Mouse (Mus musculus): ENCODE data around the gene Exoc3l.
"Not testable (repeated sequence)": the region's sequence is repeated elsewhere in the genome, so short reads cannot be mapped to it uniquely, and the experiment has no call there.

Exoc3l gene

DNA sequence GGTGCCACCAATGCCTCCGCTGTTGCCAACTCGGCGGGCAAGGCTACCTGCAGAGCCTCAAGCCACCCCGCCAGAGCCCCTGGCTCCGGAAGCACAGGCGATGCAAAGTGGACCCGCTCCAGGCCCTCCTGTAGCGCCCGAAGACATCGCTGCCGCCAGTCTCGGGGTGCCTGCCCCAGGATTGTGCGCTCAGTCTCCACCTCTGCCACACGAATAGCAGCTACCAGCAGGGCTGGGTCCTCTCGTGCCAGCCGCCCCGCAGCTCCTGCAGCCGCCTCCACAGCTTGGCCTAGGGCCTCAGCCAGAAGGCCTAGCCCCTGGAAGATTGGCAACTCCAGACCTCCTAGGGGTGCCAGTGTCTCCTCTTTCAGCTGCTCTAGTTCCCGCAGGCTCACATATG is 2.5 kb downstream of the Exoc3l start:
- in situ Hi-C loops (cut with MboI, MseI), result no loop called here

DNA sequence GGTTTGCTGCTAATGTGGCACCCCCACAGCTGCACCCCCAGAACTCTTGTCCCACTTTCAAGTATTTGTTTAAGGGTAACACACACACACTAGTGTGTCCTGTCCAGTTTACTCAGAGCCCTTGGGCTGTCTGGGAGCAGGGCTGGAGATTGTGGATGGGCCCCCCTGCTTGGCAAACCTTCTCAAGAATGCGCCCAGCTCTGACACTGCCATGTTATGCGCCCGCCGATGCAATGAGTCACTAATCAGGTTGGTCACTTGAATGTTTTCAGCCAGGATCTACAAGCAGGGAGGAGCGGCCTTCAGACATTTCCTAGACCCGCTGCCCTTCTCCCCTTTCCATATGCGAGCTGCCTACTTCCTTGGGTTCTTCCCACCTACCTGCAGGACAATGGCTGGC is 3.4 kb downstream of the Exoc3l start:
- in situ Hi-C loops (cut with MboI, MseI), result no loop called here

DNA sequence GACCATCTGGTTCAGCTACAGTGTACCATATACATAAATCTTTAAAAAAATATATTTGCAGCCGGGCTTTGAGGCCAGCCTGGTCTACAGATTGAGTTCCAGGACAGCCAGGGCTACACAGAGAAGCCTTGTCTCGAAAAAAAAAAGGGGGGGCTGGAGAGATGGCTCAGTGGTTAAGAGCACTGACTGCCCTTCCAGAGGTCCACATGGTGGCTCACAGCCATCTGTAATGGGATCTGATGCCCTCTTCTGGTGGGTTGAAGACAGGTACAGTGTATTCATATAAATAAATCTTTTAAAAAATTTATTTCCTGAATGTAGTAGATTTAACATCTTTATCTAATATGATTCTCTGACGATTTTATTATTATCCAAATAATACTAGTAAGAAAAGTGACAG is 4.1 kb downstream of the Exoc3l start:
- in situ Hi-C loops (cut with MboI, MseI), result not testable (repeated sequence)

DNA sequence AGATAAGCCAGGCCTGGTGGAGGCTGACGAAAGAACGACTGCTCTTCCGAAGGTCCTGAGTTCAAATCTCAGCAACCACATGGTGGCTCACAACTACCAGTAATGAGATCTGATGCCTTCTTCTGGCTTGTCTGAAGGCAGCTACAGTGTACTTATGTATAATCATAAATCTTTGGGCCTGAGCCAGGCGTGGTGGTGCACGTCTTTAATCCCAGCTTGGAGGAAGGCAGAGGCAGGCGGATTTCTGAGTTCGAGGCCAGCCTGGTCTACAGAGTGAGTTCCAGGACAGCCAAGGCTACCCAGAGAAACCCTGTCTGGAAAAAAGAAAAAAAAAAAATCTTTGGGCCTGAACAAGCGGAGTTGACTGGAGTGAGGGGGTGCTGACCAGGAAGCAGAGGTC is 4.5 kb downstream of the Exoc3l start:
- in situ Hi-C loops (cut with MboI, MseI), result not testable (repeated sequence)

DNA sequence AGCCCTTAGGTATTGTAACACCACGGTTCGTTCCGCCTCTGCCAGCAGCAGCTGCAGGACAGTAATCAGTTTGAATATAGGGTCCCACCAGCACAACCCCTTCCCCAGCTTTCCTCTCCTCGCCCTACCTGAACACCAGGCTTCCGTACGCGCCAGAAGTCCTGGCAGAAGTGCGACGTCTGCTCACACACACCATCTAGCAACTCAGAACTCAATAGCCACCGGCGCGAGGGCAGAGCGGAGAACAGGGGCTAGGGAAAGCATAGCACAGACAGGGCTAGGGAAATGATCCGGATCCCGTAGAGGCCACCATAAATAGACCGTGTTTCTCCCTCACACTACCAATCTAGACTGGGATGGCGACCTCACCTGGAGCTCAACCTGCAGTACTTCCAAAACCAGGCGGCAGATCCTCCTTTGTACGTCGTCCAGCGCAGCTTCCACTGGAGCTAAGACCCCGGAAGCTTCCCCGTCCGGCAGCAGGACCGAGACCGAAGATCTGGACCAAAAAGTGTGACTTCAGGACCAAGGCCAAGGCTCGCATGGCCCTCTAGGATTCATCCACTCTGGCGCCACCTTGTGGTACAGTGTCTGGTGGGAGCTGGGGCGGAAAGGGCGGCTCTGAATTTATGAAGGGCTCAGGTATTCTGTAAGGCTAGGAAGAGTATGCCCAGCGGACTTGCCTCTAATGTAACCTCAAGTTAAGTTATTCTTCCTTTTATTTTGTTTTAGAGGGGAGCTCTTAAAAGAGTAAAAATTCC is 5.2 kb downstream of the Exoc3l start:
- in situ Hi-C loops (cut with MboI, MseI), result no loop called here

DNA sequence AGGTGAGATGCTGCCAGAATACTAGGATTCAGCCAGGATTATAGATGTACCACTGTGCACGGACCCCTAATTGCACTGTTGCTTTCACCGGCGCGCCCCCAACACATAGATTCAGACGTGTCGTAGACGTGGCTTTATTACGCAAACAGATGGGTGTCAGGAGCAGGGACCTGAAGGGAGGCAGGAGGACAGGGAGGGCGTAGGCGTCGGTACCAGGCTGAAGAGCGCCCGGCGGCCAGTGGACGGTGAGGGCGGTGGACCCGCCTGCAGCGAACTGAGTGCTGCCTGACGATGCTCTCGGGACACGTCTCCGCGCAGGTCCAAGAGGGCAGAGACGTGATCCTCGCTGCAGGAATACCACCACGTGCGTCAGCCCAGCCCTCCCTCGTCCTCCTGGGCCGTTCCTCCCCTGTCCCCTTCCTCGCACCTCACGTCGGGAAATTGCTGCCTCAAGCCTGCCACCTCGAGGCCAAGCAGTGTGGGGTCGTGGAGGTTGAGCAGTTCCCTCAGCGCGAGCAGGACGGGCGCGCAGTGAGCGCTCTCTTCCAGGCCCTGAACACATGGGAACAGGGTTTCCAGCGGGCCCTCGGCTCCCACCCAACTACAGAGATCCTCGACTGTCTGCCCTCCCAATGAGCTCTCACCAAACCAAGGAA is 6.0 kb downstream of the Exoc3l start, which contains the start of gene 4931428F04Rik:
TSS of gene 4931428F04Rik (minus strand) at position 60 of the 656 bp plus-strand sequence.
- in situ Hi-C loops (cut with MboI, MseI), result no loop called here

DNA sequence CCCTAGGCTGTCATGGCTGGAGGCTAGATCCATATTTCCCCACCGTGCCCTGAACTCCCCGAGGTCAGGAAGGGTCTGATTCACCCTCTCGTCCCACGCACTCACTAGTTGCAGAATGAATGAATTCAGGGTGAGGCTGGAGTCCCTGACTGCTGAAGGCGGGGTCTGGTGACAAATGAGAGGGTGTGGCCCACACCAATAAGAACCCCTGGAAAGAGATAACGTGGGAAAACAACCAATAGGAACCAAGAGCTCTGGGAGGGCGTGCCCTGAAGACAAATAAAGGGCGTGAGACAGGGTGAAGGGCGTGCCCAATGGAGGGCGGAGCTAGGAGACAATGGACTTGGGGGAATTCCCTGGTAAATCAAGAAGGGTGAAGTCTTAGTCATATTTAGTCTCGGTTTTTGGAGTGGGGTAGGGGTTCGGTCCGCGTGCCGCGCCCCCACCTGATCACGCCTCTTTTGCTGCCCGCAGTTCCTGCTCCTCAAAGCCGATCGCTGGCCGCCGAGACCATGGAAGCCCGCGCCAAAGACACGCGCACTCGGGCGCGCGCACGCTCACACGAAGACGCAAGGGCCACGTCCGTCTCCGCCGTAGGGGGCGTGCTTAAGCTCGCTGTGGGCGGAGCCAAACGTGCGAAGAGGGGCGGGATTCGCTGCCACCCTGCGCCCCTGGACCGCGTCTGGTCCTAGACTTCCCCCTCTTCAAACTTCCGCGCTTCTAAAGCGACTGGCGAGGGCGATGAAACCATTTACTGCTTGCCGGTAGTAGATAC is 6.8 kb downstream of the Exoc3l start:
- in situ Hi-C loops (cut with MboI, MseI), result no loop called here

DNA sequence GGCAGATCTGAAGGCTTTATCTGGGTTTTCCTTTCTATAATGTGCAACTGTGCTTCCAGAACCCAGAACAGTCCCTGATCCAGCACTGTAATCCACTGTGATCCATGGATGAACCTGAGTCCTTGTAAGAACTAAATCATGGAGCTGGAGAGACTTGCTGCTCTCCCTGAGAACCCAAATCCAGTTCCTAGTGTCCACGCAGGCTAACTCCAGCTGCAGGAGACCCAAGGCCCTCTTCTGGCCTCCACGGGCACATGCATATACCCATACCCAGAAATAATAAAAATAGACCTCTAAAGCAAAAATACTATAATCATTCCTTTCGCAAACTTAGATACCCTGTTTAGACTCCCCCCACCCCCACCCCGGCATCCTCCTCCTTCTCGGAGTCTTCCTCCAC is 7.7 kb downstream of the Exoc3l start:
- in situ Hi-C loops (cut with MboI, MseI), result no loop called here

DNA sequence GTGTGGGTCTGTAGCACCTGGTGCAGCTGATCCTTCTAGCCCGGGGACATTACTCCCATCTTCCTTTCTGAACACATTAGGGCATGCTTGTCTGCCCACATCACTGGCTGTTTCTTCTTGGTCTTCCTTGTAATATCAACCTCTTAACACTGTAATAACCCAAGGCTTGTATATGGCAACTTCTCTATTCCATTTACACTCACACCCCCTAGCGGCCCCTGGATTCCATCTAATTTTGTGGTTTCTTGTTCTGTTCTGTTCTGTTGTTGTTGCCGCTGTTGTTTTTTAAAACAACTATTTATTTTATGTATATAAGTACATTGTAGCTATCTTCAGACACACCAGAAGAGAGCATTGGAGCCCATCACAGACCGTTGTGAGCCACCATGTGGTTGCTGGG is 9.0 kb downstream of the Exoc3l start:
- in situ Hi-C loops (cut with MboI, MseI), result no loop called here

DNA sequence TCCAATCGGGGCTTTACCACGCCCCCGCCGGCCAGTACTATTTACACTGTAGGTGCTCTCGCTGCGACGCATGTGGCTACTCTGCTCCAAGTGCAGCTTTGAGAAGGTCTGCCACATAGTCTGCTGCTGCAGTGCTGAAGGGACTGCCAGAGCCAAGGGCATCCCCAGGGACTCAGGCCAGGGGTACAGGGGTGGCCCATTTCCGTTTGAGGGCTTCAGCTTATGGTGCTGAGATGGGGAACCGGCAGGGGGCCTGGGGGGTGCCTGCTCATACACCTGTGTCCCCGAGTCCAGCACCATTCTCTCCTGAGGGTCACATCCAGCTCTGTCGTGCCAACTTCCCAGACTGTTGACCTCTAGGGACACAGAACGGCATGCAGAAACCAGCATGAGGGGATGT is 10.4 kb downstream of the Exoc3l start:
- in situ Hi-C loops (cut with MboI, MseI), result no loop called here

DNA sequence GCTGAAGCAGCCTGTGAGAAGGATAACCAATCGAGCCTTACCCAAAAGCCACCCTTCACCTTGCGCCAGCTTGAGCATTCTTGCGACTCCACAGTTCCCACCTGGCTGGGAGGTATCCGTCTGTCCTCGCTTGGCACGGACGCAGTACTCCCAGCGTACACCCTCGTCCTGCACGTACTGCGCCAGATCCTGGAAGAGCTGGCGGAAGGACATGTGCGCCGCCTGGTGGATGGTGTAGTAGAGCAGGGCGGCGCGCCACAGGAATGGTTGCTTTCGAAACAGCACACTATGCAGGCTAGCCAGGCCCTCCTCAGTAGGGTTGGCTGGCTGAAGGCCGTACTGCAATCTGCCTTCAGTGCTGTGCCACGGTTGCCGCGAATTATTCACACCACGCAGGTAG is 12.8 kb downstream of the Exoc3l start:
- in situ Hi-C loops (cut with MboI, MseI), result no loop called here

DNA sequence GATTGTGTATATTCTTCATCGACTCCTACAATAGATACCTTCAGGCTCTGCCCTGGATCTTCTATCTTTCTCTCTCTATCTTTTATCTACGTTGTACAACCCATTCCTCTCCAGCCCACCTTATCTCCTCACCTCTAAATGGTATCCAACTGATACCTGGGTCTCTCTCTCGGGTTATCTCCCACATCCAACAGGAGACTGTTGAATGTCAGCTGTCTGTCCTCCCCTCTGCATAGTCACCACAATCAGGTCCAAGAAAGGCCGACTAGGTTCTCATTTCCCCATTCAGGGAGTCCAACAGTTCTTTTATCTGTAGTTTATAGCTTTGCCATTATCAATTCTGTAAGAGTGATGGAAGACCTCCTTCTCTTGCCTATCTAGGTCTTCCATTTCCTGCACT is 13.7 kb downstream of the Exoc3l start:
- in situ Hi-C loops (cut with MboI, MseI), result no loop called here

DNA sequence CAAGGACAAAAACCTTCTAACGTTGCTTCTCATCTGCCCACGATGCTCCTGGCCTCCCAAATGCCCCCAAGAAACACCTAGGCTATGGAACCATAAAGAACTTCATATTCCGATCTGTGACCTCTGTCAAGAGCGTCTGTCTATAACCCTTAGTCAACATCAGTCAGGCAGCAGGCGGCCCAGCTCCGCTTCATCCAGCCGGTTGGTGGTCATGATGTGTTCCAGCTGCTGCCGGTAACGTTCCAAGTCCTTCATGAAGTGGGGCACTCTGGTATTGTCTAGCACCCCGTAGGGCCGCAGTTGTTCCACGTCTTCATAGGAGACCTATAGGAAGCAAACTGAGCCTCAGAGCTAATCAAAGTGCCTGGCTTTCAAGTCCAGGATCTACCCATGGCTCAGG is 14.1 kb downstream of the Exoc3l start:
- in situ Hi-C loops (cut with MboI, MseI), result no loop called here

DNA sequence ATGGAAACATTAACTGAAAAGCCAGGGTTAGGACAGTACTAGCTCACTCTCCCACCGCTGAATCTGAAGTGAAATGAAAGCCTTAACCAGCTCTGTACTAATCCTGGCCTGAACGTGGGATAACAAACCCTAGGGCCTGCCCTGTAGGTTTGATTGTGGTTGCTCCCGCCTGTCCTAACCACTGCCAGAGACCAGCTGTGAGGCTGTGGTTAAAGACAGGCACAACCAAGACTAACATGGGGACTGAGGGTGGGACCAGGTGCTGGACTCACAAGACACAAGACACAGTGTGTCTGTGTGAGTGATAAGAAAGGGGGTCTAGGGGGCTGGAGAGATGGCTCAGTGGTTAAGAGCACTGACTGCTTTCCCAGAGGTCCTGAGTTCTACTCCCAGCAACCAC is 15.3 kb downstream of the Exoc3l start:
- in situ Hi-C loops (cut with MboI, MseI), result no loop called here

DNA sequence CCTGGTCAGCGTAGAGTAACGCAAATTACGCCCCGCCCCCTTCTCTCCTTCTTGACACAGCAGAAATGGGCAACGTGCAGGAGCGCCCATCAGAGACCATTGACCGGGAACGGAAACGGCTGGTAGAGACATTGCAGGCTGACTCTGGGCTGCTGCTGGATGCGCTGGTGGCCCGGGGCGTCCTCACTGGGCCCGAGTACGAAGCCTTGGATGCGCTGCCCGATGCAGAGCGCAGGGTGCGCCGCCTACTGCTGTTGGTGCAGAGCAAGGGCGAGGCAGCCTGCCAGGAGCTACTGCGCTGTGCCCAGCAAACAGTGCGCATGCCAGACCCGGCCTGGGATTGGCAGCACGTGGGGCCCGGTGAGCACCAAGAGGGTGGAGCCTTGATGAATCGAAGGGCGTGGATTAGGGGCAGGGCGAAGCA is 17.0 kb downstream of the Exoc3l start:
- in situ Hi-C loops (cut with MboI, MseI), result no loop called here

DNA sequence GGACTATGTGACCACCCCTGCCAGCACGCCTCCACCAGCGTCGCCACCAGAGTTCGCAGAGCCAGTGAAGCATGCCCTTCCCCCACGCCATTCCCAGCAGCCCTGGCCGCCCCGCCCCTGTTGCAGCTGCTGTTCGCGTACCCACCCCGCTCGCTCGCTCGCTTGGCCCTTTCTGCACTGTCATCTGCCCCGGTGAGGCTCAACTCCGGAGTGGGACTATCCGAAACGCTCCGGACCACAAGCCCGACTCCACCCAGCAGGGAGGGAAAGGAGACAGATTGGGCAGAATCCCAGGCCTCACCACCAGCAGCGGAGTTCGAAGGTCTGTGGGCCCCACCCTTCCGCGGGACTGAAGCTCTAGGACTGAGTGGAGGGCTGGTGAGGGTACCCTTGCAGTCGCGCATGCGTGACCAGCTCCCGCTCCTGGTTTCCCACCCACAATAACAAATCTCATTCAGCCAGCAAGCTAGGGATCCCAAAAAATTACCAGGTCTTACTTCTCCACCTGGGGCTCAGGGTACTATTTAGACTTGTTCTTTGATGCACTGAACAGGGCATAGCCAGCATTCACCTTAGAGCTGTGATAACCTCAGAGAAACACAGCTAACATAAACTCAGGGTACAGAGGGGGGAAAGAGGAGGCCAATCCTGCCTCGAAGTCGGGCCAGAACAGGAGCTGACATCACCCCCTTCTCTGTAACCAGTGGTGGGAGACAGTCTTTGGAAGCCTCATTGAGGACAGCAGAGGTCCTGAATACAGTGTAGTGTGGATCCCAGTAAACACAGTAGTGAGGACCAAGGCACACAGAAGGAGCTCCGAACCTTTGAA is 19.4 kb downstream of the Exoc3l start:
- in situ Hi-C loops (cut with MboI, MseI), result no loop called here

DNA sequence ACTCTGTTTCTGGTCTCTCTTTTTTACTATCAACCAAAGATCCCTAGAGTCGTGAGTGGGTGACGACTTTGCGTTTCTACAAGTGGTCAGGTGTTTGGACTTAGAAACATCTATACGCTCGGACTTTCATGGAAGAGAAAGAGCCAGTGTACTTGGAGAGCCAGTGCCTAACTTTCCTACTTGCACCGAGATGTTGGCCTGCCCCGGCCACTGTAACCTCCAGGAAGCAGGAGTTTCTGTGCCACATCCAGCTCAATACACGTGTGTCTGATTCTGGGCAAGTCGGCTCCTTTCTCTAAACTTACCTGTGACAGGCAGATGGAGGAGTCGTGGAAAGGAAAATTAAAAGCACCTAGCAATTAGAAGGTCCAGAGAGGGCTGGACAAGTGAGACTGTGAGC is 20.1 kb downstream of the Exoc3l start, which contains the start of gene Nol3:
TSS of gene Nol3 (plus strand) at position 301 of the 400 bp plus-strand sequence.
- in situ Hi-C loops (cut with MboI, MseI), result no loop called here

DNA sequence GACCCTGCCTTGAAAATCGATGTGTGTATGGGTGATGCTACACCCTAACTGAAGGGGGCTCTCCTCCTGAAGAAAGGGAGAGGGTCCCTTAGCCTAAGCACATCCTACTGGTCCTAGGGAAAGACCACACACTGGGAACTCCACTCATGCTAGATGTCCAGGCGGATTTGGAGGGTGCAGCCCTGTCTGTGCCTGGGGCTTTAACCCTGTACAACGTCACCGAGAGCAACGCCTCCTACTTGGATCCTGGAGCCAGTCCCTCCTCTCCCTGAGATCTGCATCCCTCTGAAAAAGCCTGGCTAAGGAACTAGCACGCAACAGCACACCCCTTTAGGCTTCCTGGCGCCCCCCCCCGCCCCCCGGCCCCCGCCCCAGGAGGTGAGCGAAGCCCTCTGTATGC is 20.5 kb downstream of the Exoc3l start:
- in situ Hi-C loops (cut with MboI, MseI), result no loop called here

DNA sequence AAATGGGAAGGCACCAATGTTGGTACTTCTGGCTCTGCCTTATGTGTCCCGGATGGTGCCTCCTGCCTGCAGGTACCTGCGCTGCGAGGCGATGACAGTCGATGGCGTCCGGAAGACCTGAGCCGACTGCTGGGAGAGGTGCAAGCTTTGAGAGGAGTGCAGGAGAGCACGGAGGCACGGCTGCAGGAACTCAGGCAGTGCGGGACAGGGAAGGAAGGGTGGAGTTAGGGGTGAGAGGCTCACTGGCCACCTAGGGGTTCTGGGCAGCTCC is 25.1 kb downstream of the Exoc3l start:
- in situ Hi-C loops (cut with MboI, MseI), result no loop called here

DNA sequence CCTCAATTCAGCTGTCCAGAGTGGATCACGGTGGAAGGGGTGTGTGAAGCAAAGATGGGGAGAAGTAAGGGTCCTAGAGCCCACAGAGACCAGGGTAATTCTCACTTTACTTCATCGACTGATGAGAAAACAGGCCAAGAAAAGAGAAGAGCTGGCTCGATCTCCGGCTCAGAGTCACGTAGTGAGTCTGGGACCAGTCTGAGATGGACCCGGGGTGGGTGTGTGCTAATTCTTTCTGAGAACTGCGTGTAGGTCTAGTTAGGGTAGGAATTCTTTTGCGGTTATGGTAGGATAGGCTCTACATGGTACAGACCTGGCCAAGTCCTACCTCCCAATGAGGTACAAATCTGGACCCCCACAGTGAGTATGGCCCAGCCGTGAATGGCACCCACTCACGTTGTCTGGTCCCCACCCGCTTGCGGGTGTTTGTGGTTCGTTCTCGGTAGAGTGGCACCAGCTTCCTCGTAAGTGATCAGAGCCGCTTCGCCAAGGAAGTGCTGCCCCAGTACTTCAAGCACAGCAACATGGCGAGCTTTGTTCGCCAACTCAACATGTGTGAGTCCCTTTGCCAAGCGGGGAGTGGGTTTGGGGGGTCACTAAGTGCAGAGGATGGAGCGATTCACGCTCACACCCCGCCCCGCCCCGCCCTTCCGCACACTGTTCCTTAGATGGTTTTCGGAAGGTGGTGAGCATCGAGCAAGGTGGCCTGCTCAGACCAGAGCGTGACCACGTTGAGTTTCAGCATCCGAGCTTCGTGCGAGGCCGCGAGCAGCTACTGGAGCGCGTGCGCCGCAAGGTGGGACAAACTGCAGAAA is 25.6 kb downstream of the Exoc3l start:
- in situ Hi-C loops (cut with MboI, MseI), result no loop called here

DNA sequence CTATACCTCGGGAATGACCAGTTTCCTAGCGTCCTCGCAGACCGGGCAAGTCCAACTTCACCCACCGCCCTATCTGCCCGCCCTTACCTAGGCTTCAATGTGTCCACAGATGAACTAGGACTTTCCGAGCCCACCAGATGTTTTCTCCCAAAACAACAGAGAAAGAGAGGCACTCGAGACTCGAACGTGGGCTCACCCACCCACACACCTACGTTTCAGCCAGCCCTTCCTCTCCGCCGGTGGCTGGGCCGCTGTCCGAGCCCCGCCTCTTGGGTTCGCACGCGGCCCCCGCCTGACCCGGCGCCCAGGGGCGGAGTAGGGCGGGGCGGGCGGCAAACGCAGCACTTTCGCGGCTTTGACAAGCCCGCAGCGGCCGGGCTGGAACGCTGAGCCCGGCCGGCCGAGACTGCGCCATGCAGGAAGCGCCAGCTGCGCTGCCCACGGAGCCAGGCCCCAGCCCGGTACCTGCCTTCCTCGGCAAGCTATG is 26.4 kb downstream of the Exoc3l start, which contains the start of gene Hsf4:
TSS of gene Hsf4 (plus strand) at position 341 of the 487 bp plus-strand sequence.
- in situ Hi-C loops (cut with MboI, MseI), result no loop called here
